Mouse (Mus musculus) midbrain, embryonic 10.5 days (tissue): ENCODE data around the gene Rbmx2. TPM values are rescaled to one million over a fixed set of nuclear protein-coding genes. Genes with fewer than 3 reads are reported as not detected.

Experiments used
- DNase-seq: peaks from one replicate; pipeline ENCODE4 v3.0.0-alpha.2; 2017; ENCODE audit warnings: low spot score
- H3K27ac ChIP-seq: fragments of 300-500 bp; sonication (generic); replicated peaks from 2 replicates; pipeline ENCODE4 v1.5.1; 2016; ENCODE audit warnings: mild to moderate bottlenecking
- H3K27me3 ChIP-seq: fragments of 300-500 bp; sonication (generic); 2 replicates; pipeline ENCODE4 v1.6.1; 2016; ENCODE audit warnings: low read depth, mild to moderate bottlenecking; ENCODE audit not compliant: poor library complexity, severe bottlenecking
- H3K36me3 ChIP-seq: fragments of 300-500 bp; sonication (generic); 2 replicates; pipeline ENCODE4 v1.6.1; 2016; ENCODE audit warnings: mild to moderate bottlenecking, moderate library complexity
- H3K4me1 ChIP-seq: fragments of 300-500 bp; sonication (generic); 2 replicates; pipeline ENCODE4 v1.6.1; 2016
- H3K4me3 ChIP-seq: fragments of 300-500 bp; sonication (generic); 2 replicates; pipeline ENCODE4 v1.5.1; 2016; ENCODE audit warnings: mild to moderate bottlenecking, moderate library complexity
- H3K9me3 ChIP-seq: fragments of 300-500 bp; sonication (generic); replicated peaks from 2 replicates; pipeline ENCODE4 v1.6.1; 2016; ENCODE audit warnings: mild to moderate bottlenecking
- WGBS: fragments of 180-500 bp; shearing (Covaris S2); methylation state at CpG from one replicate; pipeline ENCODE4 v1.1.7; 2016; 5-methylcytosine and 5-hydroxymethylcytosine counted together
- polyA plus RNA-seq: library from polyadenylated mRNA; unstranded; fragments of >200 nt; fragmentation: Nextera tagmentation; extraction: Ambion mirVana; gene quantifications from 2 replicates; pipeline ENCODE4 v1.2.1, GENCODE M21; 2016

The Rbmx2 gene
- polyA plus RNA-seq = 24.1 and 24.8 TPM in 2 replicates

GRCm38 (mm10) chrX:48694864-48695371, at the start of gene Rbmx2:
Gene Rbmx2, plus strand, starts transcription at chrX:48695004.
- peaks cover 11% of the 10 kb centered on the region for H3K4me1 ChIP-seq
- H3K4me3 ChIP-seq = peak within 1 kb of the TSS; percentile 70
- 13% methylated on average over 42 of the region's 42 CpGs for WGBS
- no peaks in the 10 kb centered on the region for H3K9me3 ChIP-seq
- H3K27ac ChIP-seq = peak within 1 kb of the TSS; percentile 84
- peaks cover 15% of the 10 kb centered on the region for H3K36me3 ChIP-seq
- no peaks in the 10 kb centered on the region for H3K27me3 ChIP-seq
- DNase-seq = peak; percentile 89

- no peaks in the 10 kb centered on the region for H3K4me1 ChIP-seq
- DNase-seq = peak; percentile 17
- 0 out of 2 replicates have a peak, but pooled peaks cover 2% of the 10 kb centered on the region for H3K36me3 ChIP-seq
- H3K27me3 ChIP-seq = no peaks in the 10 kb centered on the region
- H3K4me3 ChIP-seq = no peak overlapping the region
- no peak overlapping the region for H3K27ac ChIP-seq
- no peaks in the 10 kb centered on the region for H3K9me3 ChIP-seq
- 27% methylated on average over 6 of the region's 6 CpGs for WGBS
Measured at GRCm38 (mm10) chrX:48666807-48667206, 28.0 kb upstream of the Rbmx2 start.

- WGBS = 71% methylated on average over 3 of the region's 3 CpGs
- Histone ChIP-seq H3K27ac (no peak overlapping the region), H3K4me1 (no peaks in the 10 kb centered on the region), H3K9me3 (no peaks in the 10 kb centered on the region), H3K36me3 (no peaks in the 10 kb centered on the region), H3K4me3 (no peak overlapping the region), H3K27me3 (no peaks in the 10 kb centered on the region)
- DNase-seq = no peak
Measured at GRCm38 (mm10) chrX:48669588-48669987, 25.2 kb upstream of the Rbmx2 start.

GRCm38 (mm10) chrX:48671714-48672113, 23.1 kb upstream of the Rbmx2 start:
- Histone ChIP-seq H3K27me3 (no peaks in the 10 kb centered on the region), H3K36me3 (no peaks in the 10 kb centered on the region), H3K27ac (no peak overlapping the region), H3K9me3 (no peaks in the 10 kb centered on the region), H3K4me3 (no peak overlapping the region), H3K4me1 (no peaks in the 10 kb centered on the region)
- 70% methylated on average over 3 of the region's 3 CpGs for WGBS
- no peak for DNase-seq

GRCm38 (mm10) chrX:48674171-48674570, 20.6 kb upstream of the Rbmx2 start, which contains the start of gene Gpr119:
Gene Gpr119, minus strand, starts transcription at chrX:48674478.
- no peaks in the 10 kb centered on the region for H3K4me1 ChIP-seq

GRCm38 (mm10) chrX:48683451-48683850, 11.4 kb upstream of the Rbmx2 start:
- peak; percentile 15 for DNase-seq
- Histone ChIP-seq H3K27me3 (no peaks in the 10 kb centered on the region), H3K4me1 (no peaks in the 10 kb centered on the region), H3K9me3 (no peaks in the 10 kb centered on the region), H3K36me3 (no peaks in the 10 kb centered on the region), H3K27ac (no peak overlapping the region), H3K4me3 (no peak overlapping the region)
- 18% methylated on average over 3 of the region's 3 CpGs for WGBS

More at GRCm38 (mm10) chrX:48674171-48674570, 20.6 kb upstream of the Rbmx2 start, which contains the start of gene Gpr119:
- no peaks in the 10 kb centered on the region for H3K27me3 ChIP-seq
- no peak for DNase-seq
- no peak within 1 kb of the TSS for H3K4me3 ChIP-seq
- WGBS = 71% methylated on average over 4 of the region's 4 CpGs
- no peaks in the 10 kb centered on the region for H3K9me3 ChIP-seq
- H3K36me3 ChIP-seq = no peaks in the 10 kb centered on the region
- H3K27ac ChIP-seq = no peak within 1 kb of the TSS

- H3K4me3 ChIP-seq = no peak overlapping the region
- no peaks in the 10 kb centered on the region for H3K4me1 ChIP-seq
- WGBS = 75% methylated on average over 5 of the region's 5 CpGs
- H3K27ac ChIP-seq = no peak overlapping the region
- no peaks in the 10 kb centered on the region for H3K36me3 ChIP-seq
- no peaks in the 10 kb centered on the region for H3K27me3 ChIP-seq
- DNase-seq = no peak
- H3K9me3 ChIP-seq = no peaks in the 10 kb centered on the region
Measured at GRCm38 (mm10) chrX:48683857-48684256, 10.9 kb upstream of the Rbmx2 start.

GRCm38 (mm10) chrX:48694460-48694859, 344 bp upstream of the Rbmx2 start:
- 20% methylated on average over 6 of the region's 6 CpGs for WGBS
- peak overlapping the region; percentile 84; the same call in 1 of the 2 replicates for H3K27ac ChIP-seq
- peaks cover 11% of the 10 kb centered on the region for H3K4me1 ChIP-seq
- H3K36me3 ChIP-seq = peaks cover 15% of the 10 kb centered on the region
- H3K4me3 ChIP-seq = peak overlapping the region; percentile 70
- H3K9me3 ChIP-seq = no peaks in the 10 kb centered on the region
- no peaks in the 10 kb centered on the region for H3K27me3 ChIP-seq
- DNase-seq = no peak

GRCm38 (mm10) chrX:48709701-48710100, 14.9 kb downstream of the Rbmx2 start:
- DNase-seq = no peak
- Histone ChIP-seq H3K4me3 (no peak overlapping the region), H3K27me3 (no peaks in the 10 kb centered on the region), H3K9me3 (no peaks in the 10 kb centered on the region), H3K27ac (no peak overlapping the region), H3K4me1 (no peaks in the 10 kb centered on the region), H3K36me3 (peaks cover 52% of the 10 kb centered on the region)
- 89% methylated on average over 10 of the region's 10 CpGs for WGBS

- 88% methylated on average over 8 of the region's 8 CpGs for WGBS
- no peak for DNase-seq
- no peak overlapping the region for H3K27ac ChIP-seq
Measured at GRCm38 (mm10) chrX:48712846-48713245, 18.0 kb downstream of the Rbmx2 start.

GRCm38 (mm10) chrX:48754710-48755283, 60.0 kb downstream of the Rbmx2 start:
- 63% methylated on average over 2 of the region's 2 CpGs for WGBS
- Histone ChIP-seq H3K27ac (no peak overlapping the region), H3K4me1 (no peaks in the 10 kb centered on the region), H3K36me3 (no peaks in the 10 kb centered on the region), H3K27me3 (no peaks in the 10 kb centered on the region), H3K9me3 (no peaks in the 10 kb centered on the region), H3K4me3 (no peak overlapping the region)
- DNase-seq = no peak

More at GRCm38 (mm10) chrX:48712846-48713245, 18.0 kb downstream of the Rbmx2 start:
- Histone ChIP-seq H3K9me3 (no peaks in the 10 kb centered on the region), H3K27me3 (no peaks in the 10 kb centered on the region), H3K4me3 (no peak overlapping the region), H3K36me3 (peaks cover 40% of the 10 kb centered on the region), H3K4me1 (no peaks in the 10 kb centered on the region)
